Mouse (Mus musculus): ENCODE data around the gene Kif12.

DNA sequence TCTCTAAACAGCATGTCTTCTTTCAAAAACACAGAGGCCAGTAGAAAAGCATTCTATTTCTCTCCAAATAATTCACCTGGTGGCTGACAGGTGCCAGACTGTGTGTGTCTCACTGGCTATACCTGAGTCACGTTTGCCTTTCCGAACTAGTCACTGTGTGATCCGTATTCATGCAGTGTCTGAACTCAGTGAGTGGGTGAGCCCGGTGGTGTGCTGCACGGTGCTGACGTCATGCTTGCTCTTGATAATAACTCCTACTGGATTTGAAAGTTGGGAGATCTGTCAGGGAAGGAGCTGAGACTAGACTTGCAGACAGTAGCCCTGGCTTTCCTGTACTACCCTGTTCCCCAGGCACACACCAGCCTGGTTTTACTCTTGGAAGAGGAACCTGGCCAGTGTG lies 47.7 kb upstream of the Kif12 start:
- TF ChIP-seq CTCF (IDR thresholded peaks at IDR 0.05) (no peak), EP300 (IDR thresholded peaks at IDR 0.05; ENCODE audit: insufficient read depth, low read depth, low read length) (no peak)
